Mouse (Mus musculus): ENCODE data around the gene Zfp329. TPM values are rescaled to one million over a fixed set of nuclear protein-coding genes. Genes with fewer than 3 reads are reported as not detected.
"Not testable (repeated sequence)": the region's sequence is repeated elsewhere in the genome, so short reads cannot be mapped to it uniquely, and the experiment has no call there.

Zfp329 gene
- 11.5 and 14.6 TPM in 2 replicates for polyA plus RNA-seq (2015; fragmentation: Nextera tagmentation; extraction: Ambion mirVana)

GRCm38 (mm10) chr7:12818521-12819295 lies at the start of gene Zfp329:
Zfp329 (minus strand) TSS chr7:12818858.
- H3K4me3 ChIP-seq: peak within 1 kb of the TSS; percentile 85
- peak within 1 kb of the TSS; percentile 86 for H3K27ac ChIP-seq
- H3K9ac ChIP-seq: peak within 1 kb of the TSS; percentile 78
- peaks cover 6% of the 10 kb centered on the region; the same call in 1 of the 2 replicates for H3K4me1 ChIP-seq
- peaks cover 19% of the 10 kb centered on the region for H3K36me3 ChIP-seq
- peak; percentile 89 for ATAC-seq (ENCODE audit: insufficient number of reproducible peaks, low FRiP score, low TSS enrichment, low read depth)
- H3K27me3 ChIP-seq: no peaks in the 10 kb centered on the region
- WGBS: under 1% methylated on average over 39 of the region's 40 CpGs
- H3K4me2 ChIP-seq: peak within 1 kb of the TSS; percentile 60
- no peaks in the 10 kb centered on the region; the same call in 1 of the 2 replicates for H3K9me3 ChIP-seq

- H3K36me3 ChIP-seq: peaks cover 45% of the 10 kb centered on the region
- peak overlapping the region; percentile 49 for H3K4me3 ChIP-seq
- no peaks in the 10 kb centered on the region for H3K27me3 ChIP-seq
- H3K9me3 ChIP-seq: peaks cover 19% of the 10 kb centered on the region
- ATAC-seq (ENCODE audit: insufficient number of reproducible peaks, low FRiP score, low TSS enrichment, low read depth): no peak
- peak overlapping the region; percentile 50 for H3K4me2 ChIP-seq
- H3K27ac ChIP-seq: no peak overlapping the region
- no peaks in the 10 kb centered on the region for H3K4me1 ChIP-seq
- 97% methylated on average over 4 of the region's 4 CpGs for WGBS
- no peak overlapping the region for H3K9ac ChIP-seq
These were observed 17.1 kb upstream of the Zfp329 start for GRCm38 (mm10) chr7:12835779-12836178.

GRCm38 (mm10) chr7:12835193-12835671 lies 16.6 kb upstream of the Zfp329 start:
- Histone ChIP-seq H3K36me3 (peaks cover 39% of the 10 kb centered on the region), H3K27me3 (no peaks in the 10 kb centered on the region), H3K4me3 (peak overlapping the region; percentile 49), H3K4me1 (no peaks in the 10 kb centered on the region), H3K9ac (peak overlapping the region; percentile 43), H3K4me2 (peak overlapping the region; percentile 50), H3K27ac (peak overlapping the region; percentile 43), H3K9me3 (peaks cover 15% of the 10 kb centered on the region)
- WGBS: 31% methylated on average over 13 of the region's 13 CpGs
- ATAC-seq (ENCODE audit: insufficient number of reproducible peaks, low FRiP score, low TSS enrichment, low read depth): peak; percentile 55

GRCm38 (mm10) chr7:12834162-12835120 lies 15.8 kb upstream of the Zfp329 start, which contains the start of gene Zfp110:
Zfp110 (plus strand) TSS chr7:12834761.
- Histone ChIP-seq H3K4me1 (no peaks in the 10 kb centered on the region), H3K27me3 (no peaks in the 10 kb centered on the region), H3K27ac (peak within 1 kb of the TSS; percentile 43), H3K4me3 (peak within 1 kb of the TSS; percentile 49), H3K4me2 (peak within 1 kb of the TSS; percentile 50), H3K9me3 (peaks cover 10% of the 10 kb centered on the region; the same call in 1 of the 2 replicates), H3K36me3 (peaks cover 33% of the 10 kb centered on the region), H3K9ac (peak within 1 kb of the TSS; percentile 43)
- 3% methylated on average over 47 of the region's 47 CpGs for WGBS
- peak; percentile 96 for ATAC-seq (ENCODE audit: insufficient number of reproducible peaks, low FRiP score, low TSS enrichment, low read depth)

- peaks cover 16% of the 10 kb centered on the region for H3K9me3 ChIP-seq
- ATAC-seq (ENCODE audit: insufficient number of reproducible peaks, low FRiP score, low TSS enrichment, low read depth): no peak
- H3K4me3 ChIP-seq: no peak overlapping the region
- peaks cover 6% of the 10 kb centered on the region; the same call in 1 of the 2 replicates for H3K4me1 ChIP-seq
- H3K27me3 ChIP-seq: no peaks in the 10 kb centered on the region
- no peak overlapping the region for H3K27ac ChIP-seq
- no peak overlapping the region for H3K4me2 ChIP-seq
- no peak overlapping the region for H3K9ac ChIP-seq
- H3K36me3 ChIP-seq: peaks cover 46% of the 10 kb centered on the region
- WGBS: 94% methylated on average over 8 of the region's 8 CpGs
These were observed 3.1 kb downstream of the Zfp329 start for GRCm38 (mm10) chr7:12815566-12815965.

GRCm38 (mm10) chr7:12803727-12804071 lies 15.0 kb downstream of the Zfp329 start:
- ATAC-seq (ENCODE audit: insufficient number of reproducible peaks, low FRiP score, low TSS enrichment, low read depth): peak; percentile 63; the same call in 1 of the 2 replicates
- H3K36me3 ChIP-seq: peaks cover 25% of the 10 kb centered on the region
- no peaks in the 10 kb centered on the region for H3K27me3 ChIP-seq
- H3K9ac ChIP-seq: peak overlapping the region; percentile 60
- peak overlapping the region; percentile 52 for H3K4me3 ChIP-seq
- under 1% methylated on average over 16 of the region's 16 CpGs for WGBS
- peak overlapping the region; percentile 87 for H3K4me2 ChIP-seq
- peaks cover 9% of the 10 kb centered on the region; the same call in 1 of the 2 replicates for H3K4me1 ChIP-seq
- peak overlapping the region; percentile 77 for H3K27ac ChIP-seq
- H3K9me3 ChIP-seq: no peaks in the 10 kb centered on the region

- H3K4me2 ChIP-seq: peak within 1 kb of the TSS; percentile 87
- no peaks in the 10 kb centered on the region for H3K27me3 ChIP-seq
- H3K36me3 ChIP-seq: peaks cover 22% of the 10 kb centered on the region
- H3K27ac ChIP-seq: peak within 1 kb of the TSS; percentile 77
- H3K9me3 ChIP-seq: no peaks in the 10 kb centered on the region
- WGBS: 5% methylated on average over 31 of the region's 31 CpGs
- H3K4me1 ChIP-seq: peaks cover 9% of the 10 kb centered on the region; the same call in 1 of the 2 replicates
- H3K4me3 ChIP-seq: peak within 1 kb of the TSS; percentile 52
- peak within 1 kb of the TSS; percentile 60 for H3K9ac ChIP-seq
- peak; percentile 82 for ATAC-seq (ENCODE audit: insufficient number of reproducible peaks, low FRiP score, low TSS enrichment, low read depth)
These were observed 15.6 kb downstream of the Zfp329 start, which contains the start of gene Zscan18 for GRCm38 (mm10) chr7:12802866-12803726. Zscan18 (minus strand) TSS chr7:12803635.

GRCm38 (mm10) chr7:12799554-12799953 lies 19.1 kb downstream of the Zfp329 start:
- H3K27me3 ChIP-seq: no peaks in the 10 kb centered on the region
- WGBS: 84% methylated on average over 1 of the region's 1 CpGs
- no peak for ATAC-seq (ENCODE audit: insufficient number of reproducible peaks, low FRiP score, low TSS enrichment, low read depth)

GRCm38 (mm10) chr7:12797971-12798370 lies 20.7 kb downstream of the Zfp329 start:
- 67% methylated on average over 2 of the region's 2 CpGs for WGBS
- no peak for ATAC-seq (ENCODE audit: insufficient number of reproducible peaks, low FRiP score, low TSS enrichment, low read depth)
- H3K9ac ChIP-seq: no peak overlapping the region
- H3K4me3 ChIP-seq: no peak overlapping the region
- no peak overlapping the region for H3K4me2 ChIP-seq
- no peak overlapping the region for H3K27ac ChIP-seq
- peaks cover 4% of the 10 kb centered on the region; the same call in 1 of the 2 replicates for H3K9me3 ChIP-seq
- peaks cover 12% of the 10 kb centered on the region; the same call in 1 of the 2 replicates for H3K36me3 ChIP-seq
- 0 out of 2 replicates have a peak, but pooled peaks cover 2% of the 10 kb centered on the region for H3K4me1 ChIP-seq
- no peaks in the 10 kb centered on the region for H3K27me3 ChIP-seq

More at GRCm38 (mm10) chr7:12799554-12799953, 19.1 kb downstream of the Zfp329 start:
- Histone ChIP-seq H3K9me3 (peaks cover 4% of the 10 kb centered on the region; the same call in 1 of the 2 replicates), H3K4me2 (no peak overlapping the region), H3K36me3 (peaks cover 12% of the 10 kb centered on the region; the same call in 1 of the 2 replicates), H3K4me1 (peaks cover 9% of the 10 kb centered on the region; the same call in 1 of the 2 replicates), H3K9ac (no peak overlapping the region), H3K27ac (no peak overlapping the region), H3K4me3 (no peak overlapping the region)

- H3K27ac ChIP-seq; H3K27me3 ChIP-seq; H3K4me2 ChIP-seq; ATAC-seq (ENCODE audit: insufficient number of reproducible peaks, low FRiP score, low TSS enrichment, low read depth); H3K36me3 ChIP-seq; H3K9ac ChIP-seq; H3K9me3 ChIP-seq; H3K4me3 ChIP-seq; H3K4me1 ChIP-seq: not testable (repeated sequence)
- WGBS: 85% methylated on average over 11 of the region's 11 CpGs
These were observed 26.0 kb downstream of the Zfp329 start for GRCm38 (mm10) chr7:12792624-12793023.
